Mouse (Mus musculus): ENCODE data around the gene Mprip.

DNA sequence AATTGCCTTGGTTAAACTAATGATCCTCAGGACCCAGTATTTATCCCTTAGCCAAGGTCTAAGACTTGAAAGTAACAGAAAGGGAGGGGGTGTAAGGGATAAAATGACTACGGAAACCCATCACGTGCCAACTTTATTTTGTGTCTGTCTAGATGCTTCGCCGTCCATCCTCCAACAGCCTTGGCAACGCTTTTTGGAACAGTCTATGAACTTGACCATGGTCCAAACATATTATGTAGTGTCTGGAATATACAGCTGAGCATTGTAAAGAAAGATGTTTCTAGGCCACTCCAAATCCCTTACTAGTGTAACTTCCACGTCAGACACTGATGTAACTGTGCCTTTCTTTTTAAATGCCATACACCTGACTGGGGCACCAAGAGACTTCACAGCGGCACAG lies 34.9 kb upstream of the Mprip start:
- TF ChIP-seq CTCF (IDR thresholded peaks at IDR 0.05; ENCODE audit: borderline replicate concordance, control insufficient read depth, extremely low read depth, insufficient read depth, low read length, poor library complexity) (no peak), POLR2A (IDR thresholded peaks at IDR 0.05; ENCODE audit: control insufficient read depth, extremely low read depth, insufficient read depth, low read length, poor library complexity) (no peak)

Data from thymus, adult 2 months (tissue).